Mouse (Mus musculus) heart, adult 2 months (tissue): ENCODE measurements at regions not wholly inside any gene's neighbourhood (a gene's known extent, or its start where the extent isn't known, plus 50 kb on each side); places are given as distances from the start of the nearest gene placed in this dataset.

Experiments used
- DNase-seq, 2 experiments: peaks; one replicate each; pipeline ENCODE4 v3.0.0; 2021
- H3K27ac ChIP-seq: fragments of 200-600 bp; 2 replicates; pipeline ENCODE4 v1.8.1; 2022
- H3K27me3 ChIP-seq: fragments of 200-500 bp; 2 replicates; pipeline ENCODE4 v1.6.1; 2012; ENCODE audit warnings: mild to moderate bottlenecking, low read length, inconsistent platforms, mixed read lengths; ENCODE audit not compliant: control insufficient read depth, insufficient read depth
- H3K36me3 ChIP-seq: fragments of 200-500 bp; 2 replicates; pipeline ENCODE4 v1.6.1; 2012; ENCODE audit warnings: low read length, inconsistent platforms; ENCODE audit not compliant: control insufficient read depth, insufficient read depth
- H3K4me1 ChIP-seq: fragments of 200-500 bp; 2 replicates; pipeline ENCODE4 v1.6.1; 2011; ENCODE audit warnings: low read length; ENCODE audit not compliant: control insufficient read depth, insufficient read depth
- H3K4me3 ChIP-seq: fragments of 200-600 bp; 2 replicates; pipeline ENCODE4 v1.8.1; 2022
- H3K79me2 ChIP-seq: fragments of 200-500 bp; replicated peaks from 2 replicates; pipeline ENCODE4 v1.6.1; 2012; ENCODE audit warnings: mild to moderate bottlenecking, inconsistent platforms, low read length, moderate library complexity, mixed read lengths; ENCODE audit not compliant: control insufficient read depth, insufficient read depth
- H3K9ac ChIP-seq: fragments of 200-500 bp; 2 replicates; pipeline ENCODE4 v1.6.1; 2012; ENCODE audit warnings: low read depth, mild to moderate bottlenecking, control low read depth, inconsistent platforms, low read length, mixed read lengths
- CTCF ChIP-seq: fragments of 200-600 bp; IDR thresholded peaks from 2 replicates; pipeline ENCODE4 v1.8.1; 2022; ENCODE audit warnings: antibody characterized with exemption, mild to moderate bottlenecking, moderate library complexity
- EP300 ChIP-seq: fragments of 200-500 bp; IDR thresholded peaks from 2 replicates; pipeline ENCODE4 v1.6.1; 2011; ENCODE audit warnings: low read depth, low read length, control low read depth; ENCODE audit not compliant: insufficient read depth
- POLR2A ChIP-seq: fragments of 200-500 bp; IDR thresholded peaks from 2 replicates; pipeline ENCODE4 v1.6.1; 2011; ENCODE audit warnings: mild to moderate bottlenecking, low read depth, low read length, control low read depth; ENCODE audit not compliant: insufficient read depth
- WGBS: fragments of 180-500 bp; shearing (Covaris S2); methylation state at CpG from one replicate; pipeline ENCODE4 v1.1.7; 2018; 5-methylcytosine and 5-hydroxymethylcytosine counted together
- intact Hi-C: fragments of 180-260 bp; cut with DNase I; formaldehyde crosslinking; loops from one replicate; pipeline ENCODE4 v1.15.1; 2025

- H3K27me3 ChIP-seq: no peaks in the 10 kb centered on the region
- H3K4me1 ChIP-seq: no peaks in the 10 kb centered on the region
- DNase-seq: no peak
- TF ChIP-seq POLR2A: no peak
- TF ChIP-seq CTCF: no peak
- TF ChIP-seq EP300: no peak
- 8% methylated on average over 2 of the region's 2 CpGs for WGBS
- H3K79me2 ChIP-seq: no peaks in the 10 kb centered on the region
- H3K36me3 ChIP-seq: no peaks in the 10 kb centered on the region
- intact Hi-C loops: no loop called here
- no peak overlapping the region for H3K4me3 ChIP-seq
- no peak overlapping the region for H3K9ac ChIP-seq
- no peak overlapping the region for H3K27ac ChIP-seq
Measured at GRCm38 (mm10) chr6:98178005-98178404, 164.5 kb downstream of the Gm765 start.

- intact Hi-C loops: no loop called here
- TF ChIP-seq EP300 (no peak), CTCF (no peak)
- no peak for DNase-seq
- Histone ChIP-seq H3K79me2 (no peaks in the 10 kb centered on the region), H3K36me3 (no peaks in the 10 kb centered on the region), H3K4me1 (no peaks in the 10 kb centered on the region), H3K4me3 (no peak overlapping the region), H3K9ac (no peak overlapping the region), H3K27me3 (no peaks in the 10 kb centered on the region), H3K27ac (no peak overlapping the region)
- 71% methylated on average over 12 of the region's 12 CpGs for WGBS
Measured at GRCm38 (mm10) chr6:98149043-98149813, 193.3 kb downstream of the Gm765 start.

GRCm38 (mm10) chr6:98147855-98148254 lies 194.7 kb downstream of the Gm765 start:
- no peak overlapping the region for H3K27ac ChIP-seq
- WGBS: 87% methylated on average over 5 of the region's 5 CpGs
- TF ChIP-seq CTCF (no peak), EP300 (no peak), POLR2A (no peak)
- H3K36me3 ChIP-seq: no peaks in the 10 kb centered on the region
- no peaks in the 10 kb centered on the region for H3K79me2 ChIP-seq
- intact Hi-C loops: no loop called here
- no peak overlapping the region for H3K9ac ChIP-seq
- no peak for DNase-seq
- no peak overlapping the region for H3K4me3 ChIP-seq
- no peaks in the 10 kb centered on the region for H3K27me3 ChIP-seq
- no peaks in the 10 kb centered on the region for H3K4me1 ChIP-seq

GRCm38 (mm10) chr6:98132931-98133330 lies 209.6 kb downstream of the Gm765 start:
- no peak overlapping the region for H3K27ac ChIP-seq
- H3K4me3 ChIP-seq: no peak overlapping the region
- TF ChIP-seq EP300 (no peak), POLR2A (no peak), CTCF (peak; percentile 78)
- intact Hi-C loops: loop anchor here (1.0 to 5.0 kb wide), 2 partner anchors 250 to 394 kb away; no protein-coding TSS in a partner anchor
- no peaks in the 10 kb centered on the region for H3K79me2 ChIP-seq
- no peak for DNase-seq
- H3K27me3 ChIP-seq: no peaks in the 10 kb centered on the region
- H3K36me3 ChIP-seq: no peaks in the 10 kb centered on the region
- no peak overlapping the region for H3K9ac ChIP-seq
- WGBS: 11% methylated on average over 2 of the region's 2 CpGs
- no peaks in the 10 kb centered on the region for H3K4me1 ChIP-seq

GRCm38 (mm10) chr6:98125434-98125833 lies 217.1 kb downstream of the Gm765 start:
- no peaks in the 10 kb centered on the region for H3K79me2 ChIP-seq
- no peaks in the 10 kb centered on the region for H3K27me3 ChIP-seq
- H3K27ac ChIP-seq: no peak overlapping the region
- no peak overlapping the region for H3K4me3 ChIP-seq
- no peaks in the 10 kb centered on the region for H3K36me3 ChIP-seq
- H3K9ac ChIP-seq: no peak overlapping the region
- intact Hi-C loops: no loop called here
- 81% methylated on average over 7 of the region's 7 CpGs for WGBS
- no peak for DNase-seq
- no peaks in the 10 kb centered on the region for H3K4me1 ChIP-seq
- TF ChIP-seq CTCF (no peak), POLR2A (no peak), EP300 (no peak)

GRCm38 (mm10) chr6:98118355-98119150 lies 224.0 kb downstream of the Gm765 start:
- H3K36me3 ChIP-seq: no peaks in the 10 kb centered on the region
- no peak overlapping the region for H3K9ac ChIP-seq
- no peak overlapping the region for H3K4me3 ChIP-seq
- no peak overlapping the region for H3K27ac ChIP-seq
- WGBS: 45% methylated on average over 9 of the region's 9 CpGs
- intact Hi-C loops: no loop called here
- no peaks in the 10 kb centered on the region for H3K27me3 ChIP-seq
- no peaks in the 10 kb centered on the region for H3K79me2 ChIP-seq
- TF ChIP-seq CTCF: no peak
- TF ChIP-seq POLR2A: no peak
- TF ChIP-seq EP300: no peak
- H3K4me1 ChIP-seq: no peaks in the 10 kb centered on the region
- no peak for DNase-seq
